Mouse (Mus musculus) G1E (cell line): ENCODE data around the gene Smarce1. TPM values are rescaled to one million over a fixed set of nuclear protein-coding genes. Genes with fewer than 3 reads are reported as not detected.
A peak's percentile ranks its signal among the peaks of the same experiment; 100 is the strongest.

Source experiments
- ATAC-seq: 2 replicates; pipeline ENCODE4 v1.8.0; 2016; ENCODE audit warnings: mild to moderate bottlenecking; ENCODE audit not compliant: insufficient number of reproducible peaks, poor library complexity, low FRiP score, severe bottlenecking; ENCODE audit errors: extremely low read depth
- DNase-seq: peaks from one replicate; pipeline ENCODE4 v3.0.0; 2012; ENCODE audit warnings: low spot score
- H3K27me3 ChIP-seq: 2 replicates; pipeline ENCODE4 v1.6.1; 2012; ENCODE audit warnings: mild to moderate bottlenecking, low read length, inconsistent platforms; ENCODE audit not compliant: insufficient read depth
- H3K36me3 ChIP-seq: replicated peaks from 2 replicates; pipeline ENCODE3; 2012; ENCODE audit warnings: mild to moderate bottlenecking, inconsistent platforms
- H3K4me1 ChIP-seq: 2 replicates; pipeline ENCODE4 v1.6.1; 2012; ENCODE audit warnings: low read depth, low read length, inconsistent platforms, mixed read lengths; ENCODE audit not compliant: insufficient read depth
- H3K4me3 ChIP-seq: 2 replicates; pipeline ENCODE4 v1.5.1; 2012; ENCODE audit warnings: low read depth, mild to moderate bottlenecking, inconsistent platforms, low read length, moderate library complexity, mixed read lengths
- H3K9me3 ChIP-seq: replicated peaks from 2 replicates; pipeline ENCODE4 v1.6.1; 2012; ENCODE audit warnings: inconsistent platforms
- CTCF ChIP-seq: IDR thresholded peaks from 2 replicates; pipeline ENCODE4 v1.5.1; 2012; ENCODE audit warnings: low read depth, low read length, inconsistent platforms, mixed read lengths
- GATA1 ChIP-seq: IDR thresholded peaks from 2 replicates; pipeline ENCODE4 v1.6.1; 2012; ENCODE audit warnings: borderline replicate concordance, low read length, inconsistent platforms, mixed read lengths
- GATA2 ChIP-seq: IDR thresholded peaks from 2 replicates; pipeline ENCODE4 v1.6.1; 2012; ENCODE audit warnings: low read depth, low read length, inconsistent platforms, borderline replicate concordance
- POLR2AphosphoS5 ChIP-seq: IDR thresholded peaks from 2 replicates; pipeline ENCODE4 v1.6.1; 2012; ENCODE audit warnings: low read depth, low read length, inconsistent platforms; ENCODE audit not compliant: insufficient replicate concordance
- TAL1 ChIP-seq: conservative IDR thresholded peaks from 2 replicates; pipeline ENCODE4 v1.6.1; 2012; ENCODE audit warnings: low read depth, low read length, inconsistent platforms, mixed read lengths
- polyA plus RNA-seq: library from polyadenylated mRNA; stranded (reverse); fragments of >175 nt; gene quantifications from 2 replicates; pipeline ENCODE4 v1.2.3, GENCODE M21; 2012
- total RNA-seq, 2 experiments: library from RNA; stranded (forward) in 1 of 2; stranded (reverse) in 1 of 2; fragments of 200-1000 nt in 1 of 2; fragments of >200 nt in 1 of 2; fragmentation: Nextera tagmentation in 1 of 2; gene quantifications; 2 replicates each; pipeline ENCODE4 v1.2.3; 2014 to 2017

The Smarce1 gene
- total and polyA plus RNA-seq, 3 experiments = 160 to 391 (median 168) TPM

GRCm38 (mm10) chr11:99238468-99238867 is 7.7 kb upstream of the Smarce1 start:
- TF ChIP-seq GATA2 = no peak
- no peak for TF ChIP-seq GATA1
- no peak for TF ChIP-seq CTCF
- TF ChIP-seq POLR2AphosphoS5 = no peak
- TF ChIP-seq TAL1 = no peak
- no peak for ATAC-seq

GRCm38 (mm10) chr11:99231049-99231816 is 416 bp upstream of the Smarce1 start:
- TF ChIP-seq GATA2 = no peak
- no peak for TF ChIP-seq TAL1
- no peak for TF ChIP-seq CTCF
- TF ChIP-seq POLR2AphosphoS5 = no peak
- TF ChIP-seq GATA1 = no peak
- DNase-seq = no peak
- Histone ChIP-seq H3K36me3 (peaks cover 17% of the 10 kb centered on the region), H3K4me1 (peaks cover 32% of the 10 kb centered on the region), H3K9me3 (no peaks in the 10 kb centered on the region), H3K4me3 (peak overlapping the region; percentile 87), H3K27me3 (no peaks in the 10 kb centered on the region)
- no peak for ATAC-seq

More at GRCm38 (mm10) chr11:99238468-99238867, 7.7 kb upstream of the Smarce1 start:
- H3K9me3 ChIP-seq = no peaks in the 10 kb centered on the region
- no peaks in the 10 kb centered on the region for H3K36me3 ChIP-seq
- H3K4me1 ChIP-seq = peaks cover 3% of the 10 kb centered on the region; the same call in 1 of the 2 replicates
- no peak overlapping the region for H3K4me3 ChIP-seq
- peaks cover 18% of the 10 kb centered on the region for H3K27me3 ChIP-seq
- DNase-seq = no peak

GRCm38 (mm10) chr11:99229641-99230260 is 1.1 kb downstream of the Smarce1 start:
- Histone ChIP-seq H3K9me3 (no peaks in the 10 kb centered on the region), H3K4me1 (peaks cover 37% of the 10 kb centered on the region), H3K4me3 (peak overlapping the region; percentile 87), H3K27me3 (no peaks in the 10 kb centered on the region), H3K36me3 (peaks cover 32% of the 10 kb centered on the region)
- ATAC-seq = no peak; the same call in 1 of the 2 replicates
- TF ChIP-seq TAL1 (no peak), POLR2AphosphoS5 (no peak), CTCF (no peak), GATA1 (no peak), GATA2 (no peak)
- no peak for DNase-seq

- TF ChIP-seq TAL1 (no peak), GATA2 (no peak), GATA1 (no peak), CTCF (no peak), POLR2AphosphoS5 (no peak)
Observed at GRCm38 (mm10) chr11:99226298-99226697, 4.5 kb downstream of the Smarce1 start.

GRCm38 (mm10) chr11:99223310-99223709 is 7.5 kb downstream of the Smarce1 start:
- Histone ChIP-seq H3K9me3 (no peaks in the 10 kb centered on the region), H3K36me3 (peaks cover 91% of the 10 kb centered on the region), H3K27me3 (no peaks in the 10 kb centered on the region), H3K4me1 (peaks cover 27% of the 10 kb centered on the region), H3K4me3 (no peak overlapping the region)
- no peak for TF ChIP-seq POLR2AphosphoS5
- TF ChIP-seq GATA2 = no peak
- no peak for TF ChIP-seq CTCF
- TF ChIP-seq GATA1 = no peak
- no peak for TF ChIP-seq TAL1
- DNase-seq (no peak), ATAC-seq (no peak)

More at GRCm38 (mm10) chr11:99226298-99226697, 4.5 kb downstream of the Smarce1 start:
- Histone ChIP-seq H3K4me1 (peaks cover 35% of the 10 kb centered on the region), H3K9me3 (no peaks in the 10 kb centered on the region), H3K27me3 (no peaks in the 10 kb centered on the region), H3K36me3 (peaks cover 64% of the 10 kb centered on the region), H3K4me3 (no peak overlapping the region)
- ATAC-seq (no peak), DNase-seq (no peak)

GRCm38 (mm10) chr11:99221811-99222210 is 9.0 kb downstream of the Smarce1 start:
- DNase-seq (no peak), ATAC-seq (no peak)
- Histone ChIP-seq H3K27me3 (no peaks in the 10 kb centered on the region), H3K9me3 (no peaks in the 10 kb centered on the region), H3K36me3 (peaks cover 93% of the 10 kb centered on the region), H3K4me1 (peaks cover 21% of the 10 kb centered on the region), H3K4me3 (no peak overlapping the region)
- TF ChIP-seq TAL1 (no peak), GATA1 (no peak), CTCF (no peak), POLR2AphosphoS5 (no peak), GATA2 (no peak)
